Mouse (Mus musculus) megakaryocyte-erythroid progenitor cell, adult 5-6 weeks (primary cell): ENCODE results near the gene Col3a1. TPM values are rescaled to one million over a fixed set of nuclear protein-coding genes. Genes with fewer than 3 reads are reported as not detected.

ENCODE experiments used
- ATAC-seq: replicated peaks from 2 replicates; pipeline ENCODE4 v1.8.0; 2016; ENCODE audit warnings: mild to moderate bottlenecking, inconsistent platforms; ENCODE audit not compliant: severe bottlenecking, poor library complexity, low FRiP score, low TSS enrichment
- total RNA-seq, 2 experiments: library from RNA; stranded (forward) in 1 of 2; stranded (reverse) in 1 of 2; fragments of 200-1000, 215-1000 nt in 1 of 2; fragments of >200 nt in 1 of 2; fragmentation: Nextera tagmentation in 1 of 2; gene quantifications; 2 replicates each; pipeline ENCODE4 v1.2.3; 2014 to 2017

The Col3a1 gene
- total RNA-seq, 2 experiments from 2014 or later, result not detected

- ATAC-seq, result no peak
Measured at GRCm38 (mm10) chr1:45365427-45365826, 54.1 kb downstream of the Col3a1 start.

GRCm38 (mm10) chr1:45379992-45380690, 68.8 kb downstream of the Col3a1 start:
- no peak for ATAC-seq

GRCm38 (mm10) chr1:45381866-45382265, 70.5 kb downstream of the Col3a1 start:
- no peak for ATAC-seq

Other genes starting within 250 kb of the Col3a1 start
- gene Col5a2, start 191.7 kb downstream of the Col3a1 start, total RNA-seq (2014; fragmentation: Nextera tagmentation), result not detected in 2 replicates
- gene Col5a2, start 191.7 kb downstream of the Col3a1 start, total RNA-seq (2017), result not detected in 2 replicates